Mouse (Mus musculus): ENCODE data around the gene Agl. TPM values are rescaled to one million over a fixed set of nuclear protein-coding genes. Genes with fewer than 3 reads are reported as not detected.

Gene Agl
- 0.42 and 0.79 TPM in 2 replicates for polyA plus RNA-seq (2012; ENCODE audit: low replicate concordance)

DNA sequence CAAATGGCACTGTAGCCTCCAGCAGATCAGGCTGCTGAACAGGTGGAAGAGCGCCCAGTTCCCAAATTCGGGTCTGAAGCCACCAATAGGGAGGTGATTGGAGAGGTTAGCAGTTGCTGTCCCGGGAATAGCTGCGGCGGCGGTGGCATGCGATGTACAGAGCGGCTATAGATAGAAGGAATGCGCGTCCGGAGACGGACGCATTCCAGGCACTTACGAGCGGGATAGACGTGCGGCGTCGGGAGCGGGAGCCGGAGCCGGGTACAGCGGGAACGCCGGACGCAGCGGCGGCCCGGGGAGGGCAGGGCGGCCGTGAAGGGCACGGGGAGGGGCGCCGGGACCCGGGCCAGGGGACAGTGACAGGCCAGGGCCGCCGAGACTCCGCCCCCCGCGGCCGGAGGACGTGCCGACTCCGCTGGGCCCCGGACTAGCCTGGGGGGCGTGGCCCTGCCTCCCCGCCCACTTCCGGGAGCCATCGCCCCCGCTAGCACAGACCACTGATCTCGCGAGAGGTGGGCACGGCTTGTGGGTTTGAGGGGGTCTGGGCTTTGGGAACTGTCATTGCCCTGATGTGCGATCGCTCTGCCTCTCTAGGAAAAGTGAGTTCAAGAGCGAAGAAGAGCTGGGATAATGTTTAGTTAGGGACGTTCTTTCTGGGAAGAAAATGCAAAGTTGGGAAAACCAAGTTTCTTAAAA is at the start of gene Agl:
Gene Agl (minus strand): TSS at position 356 of the 696 bp plus-strand sequence.

DNA sequence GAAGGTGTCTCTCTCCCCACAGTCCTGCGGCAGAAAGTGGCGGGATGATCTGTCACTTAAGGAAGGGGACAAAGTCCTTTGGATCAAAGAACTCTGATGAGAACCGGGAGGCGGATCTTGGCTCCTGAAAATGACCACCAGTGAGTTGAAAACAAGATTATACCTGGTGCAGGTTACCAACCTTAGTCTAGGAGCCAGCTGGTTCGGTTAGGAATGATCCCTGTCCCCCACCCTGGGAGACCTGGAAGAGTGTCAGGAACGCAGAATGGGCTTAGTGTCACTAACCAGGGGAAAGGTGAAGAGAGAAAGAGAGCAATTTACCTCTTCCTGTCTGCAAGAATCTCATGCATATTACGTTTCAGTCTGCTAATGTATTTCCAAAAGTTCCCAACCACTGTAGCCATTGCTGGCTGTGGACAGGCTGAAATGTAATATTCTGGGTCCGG is 95.5 kb downstream of the Agl start, which contains the start of gene Slc35a3:
Gene Slc35a3 (minus strand): TSS at position 396 of the 446 bp plus-strand sequence.

Other genes starting within 250 kb of the Agl start
- gene Lrrc39, start 245.2 kb downstream of the Agl start, polyA plus RNA-seq (2012; ENCODE audit: low replicate concordance), result 0.11 TPM in 1 of 2 replicates, not detected in the other
- gene Sass6, start 213.2 kb downstream of the Agl start, polyA plus RNA-seq (2012; ENCODE audit: low replicate concordance), result 3.8 and 15.6 TPM in 2 replicates
- gene Trmt13, start 193.6 kb downstream of the Agl start, polyA plus RNA-seq (2012; ENCODE audit: low replicate concordance), result 1.4 and 2.4 TPM in 2 replicates
- 8.6 and 13.0 TPM in 2 replicates for gene Mfsd14a, start 145.5 kb downstream of the Agl start, polyA plus RNA-seq (2012; ENCODE audit: low replicate concordance)
- gene Gm43191, start 126.9 kb downstream of the Agl start, polyA plus RNA-seq (2012; ENCODE audit: low replicate concordance), result not detected in 2 replicates
- 10.5 and 24.6 TPM in 2 replicates for gene Slc35a3, start 95.3 kb downstream of the Agl start, polyA plus RNA-seq (2012; ENCODE audit: low replicate concordance)
- gene Frrs1, start 51.3 kb upstream of the Agl start, polyA plus RNA-seq (2012; ENCODE audit: low replicate concordance), result 4.7 and 21.2 TPM in 2 replicates
- not detected in 2 replicates for gene 4930455H04Rik, start 160.1 kb upstream of the Agl start, polyA plus RNA-seq (2012; ENCODE audit: low replicate concordance)
- gene Palmd, start 160.8 kb upstream of the Agl start, polyA plus RNA-seq (2012; ENCODE audit: low replicate concordance), result not detected in 2 replicates

Measured in leukemia stem cell, adult 10-12 weeks (primary cell).